Mouse (Mus musculus): ENCODE measurements around the gene Svop.

Gene Svop

DNA sequence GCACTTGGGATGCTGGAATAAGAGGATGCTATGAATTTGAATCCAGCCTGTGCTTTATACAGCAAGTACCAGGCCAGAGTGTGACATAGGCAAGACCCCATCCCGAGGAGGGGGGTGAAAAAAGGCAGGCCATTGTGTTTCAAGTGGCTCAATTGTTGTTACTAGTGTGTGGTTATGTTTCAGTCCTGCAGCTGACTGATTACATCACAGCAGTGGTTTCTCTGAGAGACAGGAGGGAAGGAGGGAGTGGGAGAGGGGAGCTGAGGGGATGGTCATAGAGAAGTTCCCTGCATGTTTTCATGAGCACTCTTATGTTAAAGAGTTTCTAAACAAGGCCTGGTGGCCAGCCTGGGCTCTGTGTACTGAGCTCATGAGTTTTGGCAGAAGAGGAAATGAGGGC is 11.4 kb upstream of the Svop start:
- DNase-seq: no peak

DNA sequence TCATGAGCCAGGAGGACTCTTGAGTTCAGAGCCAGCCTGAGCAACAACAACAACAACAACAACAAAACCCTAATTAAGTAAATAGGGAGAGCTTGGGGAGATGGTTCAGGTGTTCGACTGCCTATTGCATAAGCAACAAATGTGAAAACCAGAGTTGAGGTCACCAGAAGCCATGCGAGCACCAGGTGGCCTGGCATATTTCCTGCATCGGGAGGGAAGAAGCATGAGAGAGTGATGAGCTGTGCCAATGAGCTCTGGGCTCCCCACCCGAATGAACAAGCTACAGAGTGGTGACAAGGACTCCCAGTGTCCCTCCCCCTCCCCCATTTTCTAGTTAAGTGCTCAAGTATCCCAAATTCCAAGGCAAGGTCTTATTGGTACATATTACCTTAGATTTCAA is 10.5 kb upstream of the Svop start:
- DNase-seq: no peak

DNA sequence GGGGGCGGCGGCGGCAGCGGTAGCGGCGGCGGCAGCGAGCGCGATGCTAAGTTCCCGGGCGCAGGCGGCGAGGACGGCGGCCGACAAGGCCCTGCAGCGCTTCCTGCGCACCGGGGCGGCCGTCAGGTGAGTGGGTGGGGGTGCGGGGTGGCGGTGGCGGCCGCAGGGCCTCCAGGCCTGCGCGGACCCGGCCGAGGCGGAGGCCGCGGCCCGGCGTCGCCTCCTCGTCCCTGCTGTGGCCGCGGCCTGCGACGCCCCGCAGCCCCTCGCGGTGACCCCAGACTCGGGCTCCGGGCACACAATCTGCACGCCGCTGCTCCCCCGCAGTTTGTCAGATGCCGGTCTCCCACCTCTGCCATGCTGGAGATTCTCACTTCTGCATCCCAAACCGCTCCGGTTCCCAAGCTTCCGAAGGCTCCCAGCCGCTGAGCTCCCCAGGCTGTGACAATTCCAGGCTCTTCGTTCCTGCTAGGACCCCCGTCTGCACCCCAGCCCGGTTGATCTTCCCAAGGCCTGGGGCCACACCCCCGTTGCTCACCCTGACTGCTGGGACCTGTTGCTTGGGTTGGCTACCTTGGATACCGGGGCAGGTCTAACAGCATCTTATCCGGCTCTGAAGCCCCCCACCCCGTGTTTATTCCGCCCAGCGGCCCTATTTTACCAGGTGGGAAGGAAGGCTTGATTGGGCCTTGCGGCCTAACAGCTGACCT is 9.2 kb upstream of the Svop start:
- DNase-seq: peak; percentile 35

DNA sequence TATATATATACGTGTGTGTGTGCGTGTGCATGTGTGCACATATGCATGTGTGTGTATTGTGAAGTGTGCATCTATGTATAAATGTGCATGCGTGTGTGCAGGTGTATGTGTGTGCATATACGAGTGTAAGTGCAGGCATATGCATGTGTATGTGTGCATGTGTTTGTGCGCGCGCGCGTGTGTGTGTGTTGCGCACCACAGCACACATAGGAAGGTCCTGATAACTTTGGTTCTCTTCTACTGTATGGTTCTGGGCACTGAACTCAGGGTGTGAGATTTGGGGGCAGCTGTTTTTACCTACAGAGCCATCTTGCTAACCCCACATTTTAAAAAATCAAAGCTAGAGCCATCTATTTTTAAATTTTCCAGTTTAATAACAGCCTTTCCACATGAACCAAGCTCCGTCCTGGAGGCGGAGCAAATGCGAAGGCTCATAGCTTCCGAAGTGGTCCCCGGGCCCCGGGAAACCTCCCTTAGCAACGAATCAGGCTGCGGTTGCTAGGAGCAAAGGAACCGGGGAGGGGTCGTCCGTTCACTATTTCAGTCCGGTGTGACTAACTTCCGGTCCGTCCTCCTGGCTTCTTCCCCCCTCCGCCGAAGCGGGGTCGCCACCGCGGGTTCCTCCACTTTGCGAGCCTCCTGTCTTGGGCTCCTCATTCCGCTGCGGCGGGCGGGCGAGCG is 8.5 kb upstream of the Svop start:
- peak; percentile 96 for DNase-seq

DNA sequence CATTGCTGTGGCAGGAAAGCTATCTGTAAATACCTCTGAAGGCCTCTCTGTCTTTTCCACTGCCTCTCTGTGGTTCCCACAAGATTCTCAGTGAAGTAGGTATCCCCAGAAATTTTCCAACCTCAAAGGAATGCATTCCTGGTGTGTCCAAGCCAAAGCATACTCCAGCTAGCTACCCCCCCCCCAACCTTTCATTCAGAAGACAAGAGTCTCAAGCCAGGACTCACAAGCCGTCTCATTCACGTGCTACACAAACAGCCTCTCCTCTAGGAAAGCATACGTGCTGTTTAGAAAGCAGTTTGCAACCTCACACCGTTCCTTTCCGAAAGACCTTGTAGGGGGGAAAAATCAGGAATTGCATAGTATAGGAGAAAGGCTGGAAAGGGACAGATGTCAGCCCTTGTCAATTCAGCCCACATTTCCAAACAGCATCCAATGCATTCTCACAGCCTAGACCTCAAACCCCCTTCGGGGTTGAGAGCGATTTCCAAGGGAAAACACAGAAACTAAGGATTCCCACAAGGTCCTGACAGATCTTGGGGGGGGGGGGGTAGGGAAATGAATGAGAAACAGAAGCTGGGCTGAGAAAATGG is 853 bp downstream of the Svop start:
- no peak for DNase-seq

DNA sequence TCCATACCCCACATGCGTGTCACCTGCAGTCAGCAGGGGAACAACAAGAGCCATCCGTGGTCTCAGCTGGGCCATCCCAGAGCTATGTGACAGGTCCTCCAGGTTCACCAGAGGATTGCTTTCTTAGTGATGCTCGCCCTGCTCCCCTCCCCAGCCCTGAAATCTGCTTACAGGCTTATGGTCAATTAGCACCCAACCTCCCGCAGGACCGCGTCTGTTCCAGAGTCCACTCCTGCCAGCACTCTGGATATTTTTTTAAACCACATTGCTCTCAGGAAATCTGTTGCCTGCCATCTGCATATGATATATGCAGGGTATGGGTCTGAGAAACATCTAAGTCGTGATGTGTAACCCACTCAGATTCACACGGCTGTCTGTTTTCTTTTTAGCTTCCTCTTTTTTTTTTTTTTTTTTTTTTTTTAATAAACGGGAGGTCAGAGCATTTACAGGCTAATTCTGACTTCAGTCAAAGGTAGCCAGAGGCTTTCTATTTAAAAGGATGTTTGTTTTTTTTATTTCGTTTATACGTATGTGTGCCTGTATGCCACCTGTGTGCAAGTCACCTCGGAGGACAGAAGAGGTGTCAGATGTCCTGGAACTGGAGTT is 3.4 kb downstream of the Svop start:
- peak; percentile 68 for DNase-seq

DNA sequence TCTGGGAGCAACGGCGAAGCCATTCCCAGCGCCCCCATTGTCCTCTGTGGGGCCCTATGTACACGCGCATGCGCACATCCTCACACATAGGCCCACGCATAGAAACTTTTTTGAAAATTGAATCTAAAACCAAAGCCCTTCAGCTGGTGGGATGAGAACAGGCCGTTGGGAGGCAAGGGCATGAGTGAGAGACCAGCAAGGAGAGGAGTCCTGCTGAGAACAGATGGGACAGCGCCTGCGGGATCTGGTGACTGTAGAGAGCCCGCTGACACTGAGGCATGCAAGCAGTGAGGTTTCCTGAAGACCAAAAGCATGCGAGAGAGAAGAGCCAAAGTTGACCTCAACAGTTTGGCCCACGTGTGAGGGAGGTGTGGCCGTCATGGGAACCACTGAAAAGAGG is 5.9 kb downstream of the Svop start:
- DNase-seq: peak; percentile 56

DNA sequence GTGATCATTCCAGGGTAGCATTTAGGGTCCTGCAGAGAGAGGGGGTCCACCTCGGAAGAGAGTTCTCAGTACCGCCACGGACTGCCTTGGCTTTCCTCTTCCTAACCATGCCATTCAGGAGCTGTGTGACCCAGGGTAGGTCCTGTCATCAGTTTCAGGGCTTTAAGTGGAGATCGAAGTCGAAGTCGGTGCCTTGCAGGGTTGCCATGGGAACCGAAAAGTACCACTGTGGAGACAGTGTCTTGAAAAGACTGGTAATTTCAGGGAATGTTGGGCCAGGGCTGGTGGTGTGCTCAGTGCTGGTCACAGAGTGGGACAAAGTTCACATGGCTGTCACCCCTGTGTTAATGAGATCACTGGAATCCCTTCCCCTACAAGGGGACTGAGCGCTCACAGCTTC is 14.4 kb downstream of the Svop start:
- DNase-seq: no peak

DNA sequence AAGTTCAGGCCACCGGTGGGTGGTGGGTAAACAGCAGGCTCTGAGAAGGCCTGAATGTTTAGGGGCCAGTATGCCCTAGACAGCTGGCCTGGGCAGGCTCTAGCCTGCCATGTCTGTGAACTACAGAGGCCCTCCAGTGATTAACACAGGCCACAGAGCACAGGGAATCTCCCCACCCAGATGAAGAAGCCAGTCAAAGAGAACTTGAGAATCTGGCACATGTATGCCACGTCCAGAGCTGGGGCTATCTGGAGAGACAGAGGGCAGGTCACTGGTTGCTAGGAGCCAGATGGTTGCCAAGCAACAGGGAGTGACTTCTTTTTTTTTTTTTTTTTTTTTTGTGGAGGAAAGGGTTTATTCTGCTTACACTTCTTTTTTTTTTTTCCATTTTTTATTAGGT is 19.1 kb downstream of the Svop start:
- no peak for DNase-seq

DNA sequence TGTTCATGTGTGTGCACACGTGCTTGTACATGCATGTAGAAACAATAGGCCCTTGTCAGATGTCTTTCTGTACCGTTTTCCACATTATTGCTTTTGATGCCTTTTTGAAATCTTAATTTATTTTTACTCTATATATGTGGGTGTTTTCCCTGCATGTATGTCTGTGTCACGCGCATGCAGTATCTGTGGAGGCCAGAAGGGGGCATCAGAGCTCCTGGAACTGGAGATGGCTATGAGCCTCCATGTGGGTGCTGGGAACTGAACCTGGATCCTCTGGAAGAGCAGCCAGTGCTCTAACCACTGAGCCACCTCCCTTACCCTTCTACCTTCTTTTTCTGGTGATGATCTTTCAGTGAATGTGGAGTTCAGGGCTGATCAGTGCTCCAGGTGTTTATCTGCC is 20.5 kb downstream of the Svop start:
- DNase-seq: no peak

DNA sequence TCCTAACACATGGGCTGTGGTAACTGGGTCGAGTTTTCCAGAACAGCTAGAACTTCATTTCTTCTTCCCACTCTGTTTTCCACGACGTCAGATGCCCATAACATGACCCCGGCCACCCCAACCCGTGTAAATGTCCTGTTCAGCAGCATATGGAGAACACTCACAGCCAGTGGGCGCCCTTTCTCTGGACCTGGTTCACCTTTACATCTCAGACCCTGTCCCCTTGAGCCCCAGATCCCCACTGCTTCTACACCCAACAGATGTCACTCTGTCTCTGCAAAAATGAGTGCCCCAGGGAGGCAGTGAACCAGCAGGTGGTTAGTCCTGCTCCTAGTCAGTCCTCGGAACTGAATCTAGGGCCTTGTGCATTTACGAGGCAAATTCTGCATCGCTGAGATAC is 23.4 kb downstream of the Svop start:
- DNase-seq: no peak

DNA sequence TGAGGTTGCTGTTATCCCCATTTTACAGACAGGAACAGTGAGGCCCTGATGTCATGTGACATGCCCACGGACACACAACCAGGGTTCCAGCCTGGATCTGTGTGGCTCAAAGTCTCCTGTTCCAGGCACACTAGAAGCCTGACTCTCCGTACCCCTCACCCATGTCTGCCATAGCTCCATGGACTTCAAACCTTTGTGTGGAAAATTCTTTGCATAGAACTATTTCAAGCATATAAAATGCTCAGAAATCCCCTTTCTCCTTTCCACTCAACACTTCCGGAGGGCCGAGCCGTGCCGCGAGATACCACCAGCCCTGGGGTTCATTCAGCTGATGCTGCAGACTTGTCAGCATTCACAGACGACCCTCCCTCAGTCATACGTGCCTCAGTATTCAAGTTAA is 23.8 kb downstream of the Svop start:
- DNase-seq: no peak

DNA sequence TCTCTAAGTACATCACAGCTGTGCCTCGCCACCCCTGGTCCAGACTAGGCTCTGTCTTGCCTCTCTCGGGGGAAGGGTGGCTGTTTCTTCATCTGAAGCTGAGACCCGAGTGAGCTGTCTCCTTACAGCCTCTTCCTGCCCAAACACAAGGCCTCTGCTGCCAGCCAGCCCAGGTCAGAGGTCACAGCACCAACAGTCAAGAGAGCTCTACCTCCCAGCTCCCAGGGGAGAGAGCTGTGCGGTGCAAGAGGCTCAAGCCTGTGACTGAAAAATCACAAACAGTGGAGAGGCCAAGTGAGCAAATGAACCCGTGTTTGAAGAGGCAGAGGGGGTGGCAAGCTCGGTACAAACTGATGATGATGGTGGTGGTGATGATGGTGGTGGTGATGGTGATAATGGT is 24.8 kb downstream of the Svop start:
- DNase-seq: no peak

DNA sequence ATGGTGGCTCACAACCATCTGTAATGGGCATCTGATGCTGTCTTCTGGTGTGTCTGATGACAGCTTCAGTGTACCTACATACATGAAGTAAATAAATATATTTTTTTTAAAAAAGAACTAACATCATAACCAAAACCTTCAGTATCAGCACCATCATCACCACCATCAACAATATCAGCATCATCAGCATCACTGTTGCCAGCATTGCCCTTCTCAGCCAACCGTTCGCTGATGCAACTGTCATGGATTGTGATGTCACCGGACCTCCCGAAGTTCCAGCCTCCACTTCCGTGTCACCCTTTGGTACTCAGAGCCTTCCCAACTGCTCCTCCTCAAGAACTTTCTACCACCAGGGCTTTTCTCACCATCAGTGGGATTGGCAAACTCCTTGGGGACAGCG is 26.2 kb downstream of the Svop start, which contains the start of gene Usp30:
Gene Usp30 (plus strand): TSS at position 301 of the 400 bp plus-strand sequence.
- no peak for DNase-seq

DNA sequence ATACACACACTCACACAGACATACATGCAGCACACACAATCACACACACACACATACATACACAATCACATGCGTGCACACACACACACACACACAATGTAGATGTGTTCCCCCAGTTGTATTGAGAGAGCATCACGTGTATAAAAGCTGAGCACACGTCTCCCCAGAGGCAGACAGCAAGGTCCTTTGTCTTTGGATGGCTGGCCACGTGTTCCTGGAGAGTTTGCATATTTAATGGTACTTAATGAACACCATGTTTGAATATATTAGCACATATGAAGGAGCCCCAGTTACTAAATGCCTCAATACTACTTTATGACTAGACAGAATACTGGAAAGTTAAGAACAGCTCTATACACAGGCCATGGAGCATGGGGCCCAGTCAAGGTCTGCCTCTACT is 27.4 kb downstream of the Svop start:
- no peak for DNase-seq

DNA sequence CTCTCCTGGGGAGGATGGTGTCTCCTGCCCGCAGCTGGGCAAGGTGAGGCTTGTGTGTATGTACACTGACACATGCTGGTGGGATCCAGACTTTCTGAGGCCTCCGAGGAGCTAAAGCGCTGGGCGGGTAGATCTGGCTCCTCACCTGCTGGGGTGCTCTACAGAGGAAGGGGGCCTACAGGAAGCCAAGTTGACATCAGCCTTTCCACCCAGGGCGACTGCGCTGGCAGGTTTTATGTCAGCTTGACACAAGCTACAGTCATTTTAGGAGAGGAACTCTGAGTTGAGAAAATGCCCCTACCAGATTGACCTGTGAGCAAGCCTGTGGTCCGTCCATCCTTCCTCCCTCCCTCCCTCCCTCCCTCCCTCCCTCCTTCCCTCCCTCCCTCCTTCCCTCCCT is 29.7 kb downstream of the Svop start:
- DNase-seq: no peak

DNA sequence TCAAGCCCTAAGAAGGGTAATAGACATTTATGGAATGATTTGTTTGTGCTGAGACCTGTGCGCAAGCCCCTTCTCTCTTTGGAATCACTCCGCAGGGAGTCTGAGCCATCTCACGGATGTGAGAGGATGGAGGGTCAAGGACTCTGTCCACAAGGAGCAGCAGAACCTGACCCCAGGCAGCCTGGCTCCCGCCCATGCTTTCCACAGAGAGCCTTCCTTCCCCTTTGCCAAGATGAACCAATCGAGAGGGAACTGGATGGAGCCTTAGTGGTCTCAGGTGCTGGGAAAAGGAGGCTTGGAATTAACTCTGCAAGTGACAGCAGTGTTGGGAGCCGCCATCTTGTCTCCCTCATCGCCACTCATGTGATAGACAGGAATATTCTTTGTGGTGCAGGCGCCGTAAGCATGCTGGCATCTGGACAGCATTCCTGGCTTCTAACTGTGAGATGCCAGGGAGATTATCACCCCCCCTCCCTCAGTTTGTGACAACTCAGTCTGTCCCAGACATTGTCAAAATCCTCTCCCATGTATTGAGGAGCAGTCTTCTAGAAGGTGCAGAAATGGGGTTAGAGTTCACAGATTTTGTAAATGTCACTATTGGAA is 34.1 kb downstream of the Svop start:
- DNase-seq: no peak

DNA sequence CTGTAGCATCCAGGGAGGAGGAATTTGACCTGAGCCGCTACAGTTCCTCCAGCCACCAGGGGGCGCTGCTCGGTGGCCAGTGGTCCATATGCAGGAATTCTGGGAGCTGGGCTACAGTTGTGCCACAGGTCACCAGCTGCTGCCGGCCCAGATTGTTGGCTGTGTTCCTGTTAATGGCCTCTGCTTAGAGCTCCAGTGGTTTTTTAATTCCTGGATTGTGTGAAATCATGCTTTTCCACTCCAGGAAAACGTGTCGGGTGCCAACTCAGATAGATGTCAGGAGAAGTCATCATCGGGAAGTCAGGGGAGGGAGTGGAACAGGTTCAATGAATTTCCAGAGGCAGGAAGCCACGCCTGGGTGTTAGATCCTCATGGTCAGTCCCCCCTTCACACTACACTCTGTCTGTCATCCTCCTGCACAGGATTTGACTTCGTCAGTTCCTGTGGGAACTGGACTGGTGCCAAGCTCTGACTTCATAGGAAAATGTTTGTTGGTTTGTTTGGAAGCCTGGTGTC is 39.1 kb downstream of the Svop start:
- peak; percentile 58 for DNase-seq

DNA sequence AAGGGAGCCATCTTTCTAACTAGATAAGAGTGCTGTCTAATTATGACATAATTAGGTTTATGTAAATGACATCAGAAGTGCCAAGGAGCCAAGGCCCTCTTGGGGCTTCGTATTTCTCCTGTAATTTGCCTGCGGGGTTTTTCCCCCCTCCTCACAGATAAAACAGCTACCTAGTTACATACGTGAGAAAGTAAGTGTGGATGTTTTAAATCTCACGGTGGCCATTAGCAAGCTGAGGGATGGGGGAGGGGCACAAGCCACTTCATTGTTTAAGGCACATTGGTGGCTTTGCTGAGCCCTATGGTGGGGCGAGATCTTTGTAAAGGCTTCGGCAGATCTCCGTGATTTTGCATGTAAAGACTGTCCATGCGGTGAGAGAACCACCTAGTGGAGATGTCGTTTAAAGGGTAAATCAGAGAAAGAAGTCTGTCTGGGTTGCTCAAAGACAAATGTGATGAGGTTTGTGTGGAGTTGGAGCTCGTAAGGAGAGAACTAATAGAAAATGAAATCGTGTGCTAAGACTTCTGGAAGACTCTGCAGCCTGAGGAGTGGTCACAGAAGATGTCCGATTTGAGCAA is 42.5 kb downstream of the Svop start:
- DNase-seq: no peak

DNA sequence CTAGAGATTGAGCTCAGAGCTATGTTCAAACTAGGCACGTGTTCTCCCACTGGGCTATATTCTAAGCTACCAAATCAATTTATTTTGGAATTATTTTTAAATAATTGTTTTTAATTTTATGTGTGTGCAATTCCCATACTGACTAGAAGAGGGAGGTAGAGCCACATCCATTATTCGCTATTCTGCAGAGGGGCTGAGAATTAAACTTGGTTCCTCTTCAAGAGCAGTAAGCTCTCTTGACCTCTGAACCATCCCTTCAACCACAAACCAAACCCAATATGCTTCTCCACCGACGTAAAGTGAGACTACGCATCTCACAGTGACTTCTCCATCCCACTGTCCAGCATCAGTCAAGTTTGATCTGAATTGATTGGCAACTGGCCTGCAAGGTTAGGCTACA is 44.2 kb downstream of the Svop start:
- DNase-seq: no peak

DNA sequence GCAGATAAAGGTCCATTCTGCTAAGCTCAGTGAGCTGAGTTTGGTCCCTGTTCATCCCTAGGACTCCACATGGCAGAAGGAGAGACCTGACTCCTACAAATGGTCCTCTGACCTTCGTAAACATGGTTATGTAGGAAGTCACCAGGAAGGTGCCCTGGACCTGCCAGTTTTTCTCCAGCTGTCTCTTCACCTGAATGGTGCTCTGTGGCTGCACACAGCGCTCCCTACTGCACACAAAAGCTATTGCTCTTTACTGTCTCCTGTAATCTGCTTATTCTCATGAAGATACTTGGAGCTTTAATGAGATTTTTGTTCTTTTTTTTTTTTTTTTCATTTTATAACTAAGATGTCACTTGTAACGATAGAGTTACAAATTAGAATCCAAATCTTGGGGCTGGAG is 44.8 kb downstream of the Svop start:
- DNase-seq: no peak

DNA sequence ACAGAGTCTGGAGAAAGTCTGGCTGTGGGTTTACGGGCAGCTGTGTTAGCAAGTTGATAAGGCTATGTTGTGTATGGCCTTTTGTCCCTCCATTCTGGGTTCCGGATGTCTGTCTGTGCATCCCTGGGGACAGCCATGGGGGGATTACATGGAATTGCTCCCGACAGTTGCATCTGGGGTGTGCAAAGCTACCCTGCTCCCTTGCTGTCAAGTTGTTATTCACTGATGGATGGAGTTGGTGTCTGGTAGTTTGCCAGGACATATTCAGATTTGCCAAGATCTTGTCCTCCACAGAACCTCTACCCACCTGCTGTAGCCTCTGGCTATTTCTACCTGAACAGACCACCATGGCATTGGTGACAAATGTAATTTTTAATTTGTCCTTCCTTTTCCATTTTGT is 45.2 kb downstream of the Svop start:
- DNase-seq: no peak

DNA sequence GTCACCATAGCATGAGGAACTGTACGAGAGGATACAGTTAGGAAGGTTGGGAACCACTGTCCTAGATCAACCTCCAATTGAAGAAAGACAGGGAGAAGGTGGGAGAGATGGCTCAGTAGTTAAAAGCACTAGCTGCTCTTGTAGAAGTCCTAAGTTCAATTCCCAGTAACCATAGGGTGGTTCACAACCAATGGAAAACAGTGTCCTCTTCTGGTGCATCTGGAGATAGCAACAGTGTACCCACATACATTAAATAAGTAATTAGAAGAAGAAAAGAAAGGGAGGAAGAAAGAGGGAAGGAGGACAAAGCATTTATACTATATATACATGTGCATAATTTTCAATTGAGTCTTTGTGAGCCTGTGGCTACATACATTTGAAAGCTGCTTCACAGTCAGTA is 46.2 kb downstream of the Svop start:
- no peak for DNase-seq
